Mouse (Mus musculus): Measurements from ENCODE around the gene Plekha8.

Gene Plekha8

GRCm38 (mm10) chr6:54586911-54587310, 8.0 kb upstream of the Plekha8 start:
- DNase-seq (ENCODE audit: low read depth, low spot score), result no peak

GRCm38 (mm10) chr6:54587683-54588082, 7.2 kb upstream of the Plekha8 start:
- no peak for DNase-seq (ENCODE audit: low read depth, low spot score)

DNA sequence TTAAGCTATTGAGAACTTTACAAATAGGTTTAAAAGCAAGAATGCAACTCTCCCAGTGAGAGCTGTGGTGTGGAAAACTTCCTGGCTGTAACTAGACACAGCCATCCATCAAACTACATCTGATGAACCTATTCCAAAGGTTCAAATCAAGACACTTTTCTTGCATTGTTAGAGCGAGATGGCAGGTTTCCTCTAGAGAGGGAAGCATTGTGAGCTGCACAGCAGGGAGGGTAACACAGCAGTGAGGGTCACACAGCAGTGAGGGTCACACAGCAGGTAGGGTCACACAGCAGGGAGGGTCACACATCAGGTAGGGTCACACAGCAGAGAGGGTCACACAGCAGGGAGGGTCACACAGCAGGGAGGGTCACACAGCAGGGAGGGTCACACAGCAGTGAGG, 6.7 kb upstream of the Plekha8 start:
- DNase-seq (ENCODE audit: low read depth, low spot score), result peak; percentile 52

- DNase-seq (ENCODE audit: low read depth, low spot score), result no peak
Measured at GRCm38 (mm10) chr6:54590691-54591090, 4.2 kb upstream of the Plekha8 start.

DNA sequence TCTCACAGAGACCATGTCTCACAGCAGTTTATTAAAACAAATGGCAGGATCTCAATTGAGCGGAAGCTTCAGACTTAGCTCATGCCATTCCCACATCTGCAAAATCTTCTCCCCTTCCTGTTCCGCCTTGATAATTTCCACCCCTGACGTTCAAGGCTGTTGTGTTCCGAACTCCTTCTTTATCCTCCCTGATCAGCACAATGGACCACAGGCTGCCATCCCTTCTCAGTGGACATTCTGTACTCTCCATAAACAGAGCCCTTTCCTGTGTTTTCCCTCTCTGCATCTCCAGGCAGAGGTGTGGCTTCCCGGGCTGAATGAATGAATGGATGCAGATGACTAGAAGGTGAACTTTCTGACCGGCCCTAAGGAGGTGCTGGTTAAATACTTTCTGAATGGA, 3.1 kb upstream of the Plekha8 start:
- no peak for DNase-seq (ENCODE audit: low read depth, low spot score)

DNA sequence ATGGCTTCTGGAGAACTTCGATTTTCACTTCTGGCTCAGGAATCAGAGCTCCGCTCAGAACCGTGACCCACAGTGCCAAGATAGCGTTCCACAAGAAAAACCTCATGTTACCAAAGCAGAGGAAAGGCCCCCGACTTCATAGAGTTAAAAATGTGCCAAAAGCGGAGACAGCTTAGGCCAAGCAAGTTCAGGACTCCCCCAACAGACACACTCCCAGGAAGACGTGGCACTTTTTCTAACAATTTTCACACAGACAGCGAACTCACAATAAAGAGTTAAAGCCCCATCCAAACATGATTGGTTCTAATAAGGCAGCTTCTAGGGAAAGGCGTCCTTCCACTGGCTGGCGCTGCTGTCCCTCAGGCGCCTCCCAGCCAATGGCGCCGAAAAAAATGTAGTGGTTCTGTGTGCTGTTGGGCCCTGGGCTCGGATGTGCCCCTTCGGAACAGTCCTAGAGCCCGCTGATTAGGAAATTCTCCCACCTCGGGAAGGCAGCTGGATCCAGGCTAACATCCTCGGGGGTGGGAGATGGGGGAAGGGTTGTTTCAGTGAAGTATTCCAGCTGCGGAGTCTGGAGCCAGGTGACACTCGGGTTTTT, 1.9 kb upstream of the Plekha8 start:
- DNase-seq (ENCODE audit: low read depth, low spot score), result peak; percentile 93

- no peak for DNase-seq (ENCODE audit: low read depth, low spot score)
Measured at GRCm38 (mm10) chr6:54593766-54594468, 994 bp upstream of the Plekha8 start.

DNA sequence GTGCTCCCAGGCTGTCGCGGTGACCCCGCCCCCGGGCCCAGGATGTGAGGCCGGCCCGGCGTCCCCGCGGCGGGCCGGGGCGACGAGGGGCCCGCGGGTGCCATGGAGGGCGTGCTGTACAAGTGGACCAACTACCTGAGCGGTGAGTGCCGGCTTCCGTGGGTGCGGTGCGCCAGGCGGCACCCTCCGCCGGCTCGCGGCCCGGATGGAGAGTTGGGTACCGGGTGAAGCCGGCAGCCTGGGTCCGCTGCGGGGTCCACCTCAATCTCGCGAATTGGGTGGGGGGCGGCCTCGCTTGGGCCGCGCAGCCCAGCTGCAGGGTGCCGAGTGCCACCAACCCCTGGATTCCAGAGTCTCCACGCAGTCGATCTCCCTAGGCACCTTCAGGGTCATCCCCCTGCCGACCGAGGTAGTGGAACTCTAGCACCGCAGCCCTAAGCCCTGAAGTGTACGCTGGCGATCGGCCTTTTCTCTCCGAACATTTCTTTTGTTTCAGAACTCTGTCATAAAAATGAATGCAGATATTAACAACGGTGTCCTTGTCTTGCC, 493 bp downstream of the Plekha8 start:
- DNase-seq (ENCODE audit: low read depth, low spot score), result peak; percentile 43

- no peak for DNase-seq (ENCODE audit: low read depth, low spot score)
Measured at GRCm38 (mm10) chr6:54597208-54597607, 2.3 kb downstream of the Plekha8 start, which contains the start of gene Fkbp14. Gene Fkbp14 (minus strand): TSS chr6:54597308.

DNA sequence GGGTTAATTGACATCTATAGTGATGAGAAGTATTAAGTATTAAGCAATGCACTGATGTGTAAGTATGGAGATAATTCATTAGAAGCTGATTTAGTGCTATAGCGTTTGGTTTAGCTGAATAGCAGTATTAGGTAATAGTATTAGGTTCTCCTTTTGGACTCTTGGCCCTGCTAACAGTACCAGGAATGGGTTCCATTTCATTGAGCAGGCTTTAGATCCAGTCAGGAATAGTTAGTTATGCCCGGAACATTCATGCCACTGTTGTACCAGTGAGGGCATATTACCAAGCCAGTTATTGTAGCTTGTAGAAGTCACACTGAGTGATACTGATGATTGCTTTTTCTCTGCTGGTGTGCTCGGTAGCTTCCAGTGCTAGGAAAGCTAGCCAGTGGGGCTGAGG, 2.8 kb downstream of the Plekha8 start:
- DNase-seq (ENCODE audit: low read depth, low spot score), result no peak

DNA sequence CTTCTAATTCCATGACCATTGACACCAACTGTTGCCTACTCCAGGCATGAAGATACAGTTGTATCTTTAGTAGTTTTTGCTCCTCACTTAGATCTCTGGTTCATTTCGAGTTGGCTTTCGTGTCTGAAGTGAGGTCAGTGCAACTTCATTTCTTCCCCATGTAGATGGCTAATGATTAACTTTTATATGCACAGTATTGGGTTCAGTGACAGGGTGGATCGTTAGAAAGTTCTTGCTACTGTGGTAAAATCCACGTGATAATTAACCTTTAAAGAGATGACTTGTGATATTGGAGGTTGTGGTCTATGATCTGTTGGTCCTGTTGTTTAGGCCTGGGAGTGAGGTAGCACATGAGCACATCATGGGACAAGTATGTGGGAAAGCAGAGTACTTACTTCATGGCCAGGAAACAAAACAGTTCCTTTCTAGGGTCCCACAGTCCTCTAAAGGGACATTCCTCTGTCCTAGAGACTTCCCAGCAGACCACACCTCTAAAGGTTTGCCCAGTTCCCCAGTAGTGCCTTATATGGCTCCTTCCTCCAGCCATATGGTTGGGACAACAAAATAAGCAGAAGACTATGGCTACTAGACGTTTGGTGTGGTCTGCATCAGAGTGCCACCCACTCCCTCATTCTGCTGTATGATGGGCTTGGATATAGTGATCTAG, 5.9 kb downstream of the Plekha8 start:
- DNase-seq (ENCODE audit: low read depth, low spot score), result no peak

GRCm38 (mm10) chr6:54602891-54603290, 8.0 kb downstream of the Plekha8 start:
- DNase-seq (ENCODE audit: low read depth, low spot score), result no peak

DNA sequence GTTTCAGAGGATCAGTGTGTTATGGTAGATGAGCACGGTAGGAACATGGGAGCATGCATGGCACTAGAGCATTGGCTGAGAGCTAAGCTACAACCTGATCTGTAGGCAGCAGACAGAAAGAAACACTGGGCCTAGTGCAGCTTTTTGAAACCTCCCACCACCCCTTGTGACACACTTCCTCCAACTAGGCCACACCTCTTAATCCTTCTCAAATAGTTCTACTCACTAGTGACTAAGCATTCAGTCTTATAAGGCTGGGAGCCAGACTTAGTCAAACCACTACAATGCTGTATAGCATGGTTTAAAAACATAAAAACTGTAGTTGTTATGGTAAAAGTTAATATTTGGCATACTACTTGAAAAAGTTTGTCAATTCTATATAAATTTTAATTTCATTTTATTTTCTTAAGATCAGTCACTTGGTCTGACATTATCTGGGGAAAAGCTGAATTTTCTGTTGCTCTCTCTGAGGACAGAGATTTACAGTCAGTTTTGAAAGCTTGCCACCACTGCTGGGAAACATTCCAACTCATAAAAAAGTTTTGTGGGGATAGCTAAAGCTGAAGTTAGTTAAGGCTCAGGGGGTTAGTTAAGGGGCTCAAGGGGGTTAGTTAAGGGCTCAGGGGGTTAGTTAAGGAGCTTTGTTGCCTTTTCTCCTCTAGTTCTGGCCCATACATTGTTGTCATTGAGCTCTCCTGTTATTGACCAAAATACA, 9.2 kb downstream of the Plekha8 start:
- no peak for DNase-seq (ENCODE audit: low read depth, low spot score)

GRCm38 (mm10) chr6:54606241-54606640, 11.3 kb downstream of the Plekha8 start:
- no peak for DNase-seq (ENCODE audit: low read depth, low spot score)

- no peak for DNase-seq (ENCODE audit: low read depth, low spot score)
Measured at GRCm38 (mm10) chr6:54617363-54617762, 22.5 kb downstream of the Plekha8 start.

DNA sequence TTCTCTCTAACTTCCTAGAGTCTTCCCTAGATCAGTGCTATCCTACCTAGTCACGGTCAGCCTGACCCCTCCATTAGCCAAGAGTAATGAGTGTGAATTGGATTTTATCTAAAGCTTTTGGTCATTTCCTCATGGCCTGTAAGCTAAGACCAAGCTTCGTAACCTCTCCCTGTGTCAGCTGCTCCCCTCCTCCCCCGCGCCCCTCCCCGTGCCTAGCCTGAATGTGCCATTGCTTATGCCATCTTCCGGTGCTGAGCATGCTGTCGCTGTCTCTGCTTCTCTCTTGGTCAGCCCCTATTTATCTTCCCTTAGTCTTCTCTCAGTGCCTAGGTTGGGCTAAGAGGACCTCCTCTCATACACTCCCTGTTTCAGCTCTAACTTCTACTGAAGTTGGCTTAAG, 24.6 kb downstream of the Plekha8 start:
- DNase-seq (ENCODE audit: low read depth, low spot score), result no peak

GRCm38 (mm10) chr6:54620357-54620756, 25.4 kb downstream of the Plekha8 start:
- no peak for DNase-seq (ENCODE audit: low read depth, low spot score)

DNA sequence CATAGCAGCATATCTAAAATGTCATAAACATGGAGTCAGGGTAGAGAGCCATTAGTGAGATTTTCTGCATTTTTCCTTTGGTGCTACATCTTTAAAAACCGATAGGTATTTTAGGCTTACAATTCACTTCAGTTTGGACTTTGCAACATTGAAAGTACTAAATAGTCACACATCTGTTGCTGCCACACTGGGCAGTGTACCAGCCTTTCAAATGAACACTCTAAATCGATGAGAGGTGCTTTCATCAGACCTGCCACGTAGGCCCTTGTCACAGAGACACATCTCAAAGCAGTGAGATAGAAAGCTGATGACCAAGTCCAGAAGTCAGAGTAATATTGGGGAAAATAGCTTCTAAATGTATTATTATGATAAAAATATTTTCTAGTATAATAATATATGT, 33.5 kb downstream of the Plekha8 start:
- no peak for DNase-seq (ENCODE audit: low read depth, low spot score)

DNA sequence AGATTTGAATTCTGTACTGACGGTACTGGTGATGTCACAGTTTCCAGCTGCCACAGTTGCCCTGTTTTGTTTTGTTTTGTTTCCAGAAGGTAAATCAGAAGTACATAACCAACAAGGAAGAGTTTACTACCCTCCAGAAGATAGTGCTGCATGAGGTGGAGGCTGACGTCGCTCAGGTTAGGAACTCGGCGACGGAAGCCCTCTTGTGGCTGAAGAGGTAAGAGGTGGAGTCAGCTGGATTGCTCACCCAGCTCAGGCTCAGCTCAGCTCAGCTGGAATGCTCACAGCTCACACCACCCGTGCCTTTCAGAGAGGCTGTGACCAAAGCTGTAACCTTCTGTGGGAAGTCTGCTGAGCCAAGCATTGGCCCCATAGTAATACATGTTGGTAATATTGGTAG, 34.8 kb downstream of the Plekha8 start:
- peak; percentile 46 for DNase-seq (ENCODE audit: low read depth, low spot score)

- no peak for DNase-seq (ENCODE audit: low read depth, low spot score)
Measured at GRCm38 (mm10) chr6:54631462-54631861, 36.6 kb downstream of the Plekha8 start.

DNA sequence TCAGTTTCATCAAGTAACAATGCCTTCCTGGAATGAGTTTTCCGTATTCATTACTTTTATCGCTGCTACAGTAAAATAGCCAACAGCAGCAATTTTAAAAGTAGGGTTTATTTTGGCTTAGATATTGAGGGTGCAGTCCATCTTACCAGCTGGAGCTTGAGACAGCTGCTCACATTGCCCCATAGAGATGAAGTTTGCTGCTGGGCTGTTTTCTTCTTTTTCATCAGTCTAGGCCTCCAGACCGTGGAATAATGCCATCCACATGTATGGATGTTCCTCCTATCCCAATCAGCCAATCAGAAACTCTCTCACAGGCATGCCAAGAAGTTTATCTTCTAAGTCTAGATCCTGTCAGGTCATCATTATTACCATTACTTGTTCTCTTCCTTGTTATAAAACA, 45.0 kb downstream of the Plekha8 start:
- no peak for DNase-seq (ENCODE audit: low read depth, low spot score)

DNA sequence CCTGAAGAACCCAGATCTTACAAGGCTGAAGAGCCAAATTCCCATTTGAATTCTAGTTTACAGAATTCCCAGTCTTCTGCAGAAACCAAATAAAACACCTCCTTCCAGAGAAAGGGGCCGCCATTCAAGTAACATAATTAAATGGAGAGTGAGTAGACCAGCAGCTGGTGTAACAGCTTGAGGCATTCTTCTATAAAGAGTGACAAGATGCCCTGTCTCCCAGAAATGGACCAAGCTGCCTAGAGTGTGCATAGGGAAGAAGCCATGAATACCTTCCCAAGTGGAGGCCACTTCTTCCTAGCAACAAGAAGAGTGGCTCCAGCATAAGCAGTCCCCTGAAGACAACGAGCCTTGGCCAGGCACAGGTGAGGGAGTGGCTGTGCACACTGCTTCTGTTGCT, 47.0 kb downstream of the Plekha8 start:
- DNase-seq (ENCODE audit: low read depth, low spot score), result no peak

Data from R1 (cell line).